Mouse (Mus musculus): ENCODE measurements at regions not wholly inside any gene's neighbourhood (a gene's known extent, or its start where the extent isn't known, plus 50 kb on each side); places are given as distances from the start of the nearest gene placed in this dataset.

GRCm38 (mm10) chr11:71440392-71440791 lies 209.9 kb upstream of the Nlrp1b start:
- DNase-seq (ENCODE audit: low read depth) = peak; percentile 65
- TF ChIP-seq POLR2A (IDR thresholded peaks at IDR 0.05; ENCODE audit: borderline replicate concordance, extremely low read depth, insufficient read depth, insufficient read length, poor library complexity, severe bottlenecking) (no peak), CTCF (IDR thresholded peaks at IDR 0.05; ENCODE audit: borderline replicate concordance, extremely low read depth, insufficient read depth, insufficient read length) (no peak)

GRCm38 (mm10) chr11:71444056-71444455 lies 213.5 kb upstream of the Nlrp1b start:
- peak; percentile 62 for DNase-seq (ENCODE audit: low read depth)
- no peak for TF ChIP-seq POLR2A (IDR thresholded peaks at IDR 0.05; ENCODE audit: borderline replicate concordance, extremely low read depth, insufficient read depth, insufficient read length, poor library complexity, severe bottlenecking)
- no peak for TF ChIP-seq CTCF (IDR thresholded peaks at IDR 0.05; ENCODE audit: borderline replicate concordance, extremely low read depth, insufficient read depth, insufficient read length)

- no peak for DNase-seq (ENCODE audit: low read depth)
Measured at GRCm38 (mm10) chr11:71446641-71447040, 216.1 kb upstream of the Nlrp1b start.

GRCm38 (mm10) chr11:71447841-71448745 lies 217.6 kb upstream of the Nlrp1b start:
- no peak for TF ChIP-seq CTCF (IDR thresholded peaks at IDR 0.05; ENCODE audit: borderline replicate concordance, extremely low read depth, insufficient read depth, insufficient read length)
- no peak for TF ChIP-seq POLR2A (IDR thresholded peaks at IDR 0.05; ENCODE audit: borderline replicate concordance, extremely low read depth, insufficient read depth, insufficient read length, poor library complexity, severe bottlenecking)
- peak; percentile 94 for DNase-seq (ENCODE audit: low read depth)

More at GRCm38 (mm10) chr11:71446641-71447040, 216.1 kb upstream of the Nlrp1b start:
- no peak for TF ChIP-seq POLR2A (IDR thresholded peaks at IDR 0.05; ENCODE audit: borderline replicate concordance, extremely low read depth, insufficient read depth, insufficient read length, poor library complexity, severe bottlenecking)
- no peak for TF ChIP-seq CTCF (IDR thresholded peaks at IDR 0.05; ENCODE audit: borderline replicate concordance, extremely low read depth, insufficient read depth, insufficient read length)

- peak; percentile 23; the same call in 1 of the 2 replicates for TF ChIP-seq CTCF (IDR thresholded peaks at IDR 0.05; ENCODE audit: borderline replicate concordance, extremely low read depth, insufficient read depth, insufficient read length)
- no peak for TF ChIP-seq POLR2A (IDR thresholded peaks at IDR 0.05; ENCODE audit: borderline replicate concordance, extremely low read depth, insufficient read depth, insufficient read length, poor library complexity, severe bottlenecking)
- DNase-seq (ENCODE audit: low read depth) = no peak
Measured at GRCm38 (mm10) chr11:71480094-71480493, 249.6 kb upstream of the Nlrp1b start.

- peak; percentile 90 for DNase-seq (ENCODE audit: low read depth)
- TF ChIP-seq POLR2A (IDR thresholded peaks at IDR 0.05; ENCODE audit: borderline replicate concordance, extremely low read depth, insufficient read depth, insufficient read length, poor library complexity, severe bottlenecking) (no peak), CTCF (IDR thresholded peaks at IDR 0.05; ENCODE audit: borderline replicate concordance, extremely low read depth, insufficient read depth, insufficient read length) (no peak)
Measured at GRCm38 (mm10) chr11:71497863-71498262, 251.9 kb upstream of the Wscd1 start.

- TF ChIP-seq CTCF (IDR thresholded peaks at IDR 0.05; ENCODE audit: borderline replicate concordance, extremely low read depth, insufficient read depth, insufficient read length) (no peak), POLR2A (IDR thresholded peaks at IDR 0.05; ENCODE audit: borderline replicate concordance, extremely low read depth, insufficient read depth, insufficient read length, poor library complexity, severe bottlenecking) (no peak)
- no peak for DNase-seq (ENCODE audit: low read depth)
Measured at GRCm38 (mm10) chr11:71498299-71498698, 251.4 kb upstream of the Wscd1 start.

GRCm38 (mm10) chr11:71502156-71502555 lies 247.6 kb upstream of the Wscd1 start:
- no peak for DNase-seq (ENCODE audit: low read depth)
- TF ChIP-seq CTCF (IDR thresholded peaks at IDR 0.05; ENCODE audit: borderline replicate concordance, extremely low read depth, insufficient read depth, insufficient read length) (no peak), POLR2A (IDR thresholded peaks at IDR 0.05; ENCODE audit: borderline replicate concordance, extremely low read depth, insufficient read depth, insufficient read length, poor library complexity, severe bottlenecking) (no peak)

GRCm38 (mm10) chr11:71512271-71513066 lies 237.3 kb upstream of the Wscd1 start:
- peak; percentile 51 for DNase-seq (ENCODE audit: low read depth)
- TF ChIP-seq POLR2A (IDR thresholded peaks at IDR 0.05; ENCODE audit: borderline replicate concordance, extremely low read depth, insufficient read depth, insufficient read length, poor library complexity, severe bottlenecking) (no peak), CTCF (IDR thresholded peaks at IDR 0.05; ENCODE audit: borderline replicate concordance, extremely low read depth, insufficient read depth, insufficient read length) (no peak)

GRCm38 (mm10) chr11:71513067-71513350 lies 236.7 kb upstream of the Wscd1 start:
- TF ChIP-seq POLR2A (IDR thresholded peaks at IDR 0.05; ENCODE audit: borderline replicate concordance, extremely low read depth, insufficient read depth, insufficient read length, poor library complexity, severe bottlenecking) (no peak), CTCF (IDR thresholded peaks at IDR 0.05; ENCODE audit: borderline replicate concordance, extremely low read depth, insufficient read depth, insufficient read length) (no peak)
- DNase-seq (ENCODE audit: low read depth) = no peak

- TF ChIP-seq CTCF (IDR thresholded peaks at IDR 0.05; ENCODE audit: borderline replicate concordance, extremely low read depth, insufficient read depth, insufficient read length) = no peak
- DNase-seq (ENCODE audit: low read depth) = peak; percentile 46
Measured at GRCm38 (mm10) chr11:71515264-71515663, 234.5 kb upstream of the Wscd1 start.

All from brain, embryonic 14.5 days (tissue).